Mouse (Mus musculus) cortical plate, adult 2 months (tissue): ENCODE measurements at regions not wholly inside any gene's neighbourhood (a gene's known extent, or its start where the extent isn't known, plus 50 kb on each side); places are given as distances from the start of the nearest gene placed in this dataset.

Experiments used
- H3K27ac ChIP-seq: fragments of 200-500 bp; 2 replicates; pipeline ENCODE4 v1.5.1; 2012; ENCODE audit warnings: low read length, control low read depth, inconsistent platforms; ENCODE audit not compliant: insufficient read depth
- H3K4me1 ChIP-seq: fragments of 200-500 bp; 2 replicates; pipeline ENCODE4 v1.6.1; 2011; ENCODE audit warnings: low read length; ENCODE audit not compliant: control insufficient read depth, insufficient read depth
- H3K4me3 ChIP-seq: fragments of 200-500 bp; 2 replicates; pipeline ENCODE4 v1.5.1; 2011; ENCODE audit warnings: mild to moderate bottlenecking, low read length, control low read depth; ENCODE audit not compliant: insufficient read depth
- CTCF ChIP-seq: fragments of 200-500 bp; IDR thresholded peaks from 2 replicates; pipeline ENCODE4 v1.5.1; 2011; ENCODE audit warnings: mild to moderate bottlenecking, control low read depth, low read length; ENCODE audit not compliant: insufficient read depth; ENCODE audit errors: extremely low read depth
- POLR2A ChIP-seq: fragments of 200-500 bp; IDR thresholded peaks from 2 replicates; pipeline ENCODE4 v1.6.1; 2011; ENCODE audit warnings: mild to moderate bottlenecking, low read length, control low read depth; ENCODE audit not compliant: insufficient read depth; ENCODE audit errors: extremely low read depth

DNA sequence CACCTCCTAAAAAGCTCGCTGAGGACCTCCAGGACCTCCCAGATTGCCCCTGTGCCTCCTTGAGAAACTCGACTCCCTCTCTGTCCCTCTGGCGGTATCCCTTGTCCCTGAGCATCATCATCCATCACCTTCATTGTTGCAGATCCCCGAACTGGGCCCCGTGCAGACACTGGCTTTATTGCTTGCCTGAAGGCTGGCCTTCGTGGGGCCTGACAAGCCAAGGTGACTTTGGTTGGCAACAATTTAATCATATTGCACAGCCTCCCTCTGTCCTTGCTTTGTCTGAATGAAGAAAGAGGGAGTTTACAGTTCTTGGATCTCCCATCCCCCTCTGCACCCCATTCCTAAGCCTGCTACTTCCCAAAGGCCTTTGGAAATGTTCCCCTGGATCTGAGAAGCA, 78.3 kb upstream of the Ajap1 start:
- Histone ChIP-seq H3K4me3 (no peak overlapping the region), H3K4me1 (peaks cover 2% of the 10 kb centered on the region; the same call in 1 of the 2 replicates), H3K27ac (no peak overlapping the region)
- no peak for TF ChIP-seq POLR2A
- TF ChIP-seq CTCF: no peak

DNA sequence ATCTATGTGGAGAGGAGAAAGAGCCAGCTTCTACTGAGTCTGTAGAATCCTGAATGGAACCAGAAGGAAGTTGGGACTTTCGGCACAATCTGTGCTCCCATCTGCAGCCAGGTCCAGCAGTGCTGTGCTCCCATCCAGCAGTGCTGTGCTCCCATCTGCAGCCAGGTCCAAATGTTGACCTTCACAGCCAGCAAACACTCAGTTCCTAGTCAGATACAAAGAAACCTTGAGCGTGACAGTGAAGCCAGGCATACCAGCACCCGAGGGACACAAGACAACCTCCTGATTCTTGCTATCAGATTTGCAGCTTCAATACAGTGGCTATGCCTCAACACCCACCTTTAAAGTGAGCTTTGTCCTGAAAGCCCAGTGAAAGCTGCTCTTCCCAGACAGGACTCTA, 79.4 kb upstream of the Ajap1 start:
- TF ChIP-seq CTCF (no peak), POLR2A (no peak)
- H3K27ac ChIP-seq: no peak overlapping the region
- no peak overlapping the region for H3K4me3 ChIP-seq
- H3K4me1 ChIP-seq: peaks cover 2% of the 10 kb centered on the region; the same call in 1 of the 2 replicates

DNA sequence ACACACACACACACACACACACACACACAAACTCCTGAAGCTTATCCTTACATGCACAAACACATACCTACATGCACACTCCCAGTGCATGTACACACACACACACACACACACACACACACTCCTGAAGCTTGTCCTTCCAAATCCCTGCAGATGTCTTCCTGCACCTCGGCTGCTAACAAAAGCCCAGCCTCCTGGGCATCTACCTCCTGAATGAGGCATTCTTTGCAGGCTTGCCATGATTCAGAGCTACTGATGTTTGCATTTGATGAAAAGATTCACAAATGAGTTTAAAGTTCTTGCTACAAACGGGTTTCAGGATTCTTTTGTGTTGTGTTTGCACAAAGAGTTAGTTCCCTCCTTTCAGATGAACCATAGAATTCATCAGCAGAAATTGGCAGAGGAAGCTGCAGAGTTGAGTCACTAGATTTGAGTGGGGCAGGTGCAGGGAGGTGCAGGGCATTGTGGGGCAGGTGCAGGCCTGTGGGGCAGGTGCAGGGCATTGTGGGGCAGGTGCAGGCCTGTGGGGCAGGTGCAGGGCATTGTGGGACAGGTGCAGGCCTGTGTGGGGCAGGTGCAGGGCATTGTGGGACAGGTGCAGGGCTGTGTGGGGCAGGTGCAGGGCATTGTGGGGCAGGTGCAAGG, 84.8 kb upstream of the Ajap1 start:
- no peak overlapping the region for H3K4me3 ChIP-seq
- H3K27ac ChIP-seq: no peak overlapping the region
- no peaks in the 10 kb centered on the region for H3K4me1 ChIP-seq
- no peak for TF ChIP-seq POLR2A
- no peak for TF ChIP-seq CTCF

DNA sequence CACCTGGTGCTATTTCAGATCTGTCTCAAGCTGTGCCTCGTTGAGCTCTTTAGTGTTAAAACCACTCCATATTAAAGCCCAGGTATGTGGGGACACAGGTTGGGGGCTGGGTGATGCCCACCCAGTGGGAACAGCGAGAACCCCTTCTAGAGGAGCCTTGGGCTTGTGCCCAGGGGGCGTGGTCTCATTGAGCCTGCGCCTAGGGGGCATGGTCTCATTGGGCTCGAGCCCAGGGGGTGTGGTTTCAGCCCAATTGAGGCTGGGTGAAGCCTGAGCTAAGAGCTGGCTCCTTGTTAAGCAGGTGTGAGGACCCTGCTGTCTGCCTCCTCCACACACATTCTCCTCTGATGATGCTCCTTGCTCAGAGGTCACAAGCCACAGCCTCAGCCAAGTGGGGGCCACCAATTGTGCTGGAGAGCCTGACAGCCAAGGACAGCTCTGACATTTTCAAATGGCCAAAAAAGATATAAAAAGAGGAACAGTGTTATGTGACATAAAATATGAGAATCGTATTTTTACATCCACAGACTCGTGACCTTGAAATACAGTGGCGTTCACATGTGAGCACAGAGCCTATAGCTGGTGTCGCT, 90.7 kb upstream of the Ajap1 start:
- no peak overlapping the region for H3K27ac ChIP-seq
- no peak overlapping the region for H3K4me3 ChIP-seq
- no peaks in the 10 kb centered on the region for H3K4me1 ChIP-seq
- no peak for TF ChIP-seq POLR2A
- no peak for TF ChIP-seq CTCF

DNA sequence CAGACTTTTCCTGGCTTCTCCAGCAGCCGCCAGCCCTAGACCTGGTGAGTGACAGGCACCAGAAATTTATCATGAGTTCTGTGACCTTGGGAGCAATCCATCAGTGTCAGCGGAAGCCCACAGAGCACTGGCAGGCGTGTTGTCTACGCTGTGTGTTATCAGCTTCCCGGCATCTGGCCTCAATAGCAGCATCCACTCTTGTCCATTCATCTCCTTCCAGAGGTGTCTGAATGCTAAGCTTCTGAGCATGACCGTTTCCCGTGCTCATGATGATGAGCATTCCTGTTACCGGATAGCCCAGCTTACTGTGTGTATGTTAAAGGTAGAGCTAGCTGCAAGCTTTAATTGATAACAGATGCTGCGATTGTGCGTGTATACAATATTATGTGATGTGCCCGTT, 110.7 kb upstream of the Ajap1 start:
- no peak for TF ChIP-seq CTCF
- Histone ChIP-seq H3K4me3 (no peak overlapping the region), H3K4me1 (no peaks in the 10 kb centered on the region), H3K27ac (no peak overlapping the region)

DNA sequence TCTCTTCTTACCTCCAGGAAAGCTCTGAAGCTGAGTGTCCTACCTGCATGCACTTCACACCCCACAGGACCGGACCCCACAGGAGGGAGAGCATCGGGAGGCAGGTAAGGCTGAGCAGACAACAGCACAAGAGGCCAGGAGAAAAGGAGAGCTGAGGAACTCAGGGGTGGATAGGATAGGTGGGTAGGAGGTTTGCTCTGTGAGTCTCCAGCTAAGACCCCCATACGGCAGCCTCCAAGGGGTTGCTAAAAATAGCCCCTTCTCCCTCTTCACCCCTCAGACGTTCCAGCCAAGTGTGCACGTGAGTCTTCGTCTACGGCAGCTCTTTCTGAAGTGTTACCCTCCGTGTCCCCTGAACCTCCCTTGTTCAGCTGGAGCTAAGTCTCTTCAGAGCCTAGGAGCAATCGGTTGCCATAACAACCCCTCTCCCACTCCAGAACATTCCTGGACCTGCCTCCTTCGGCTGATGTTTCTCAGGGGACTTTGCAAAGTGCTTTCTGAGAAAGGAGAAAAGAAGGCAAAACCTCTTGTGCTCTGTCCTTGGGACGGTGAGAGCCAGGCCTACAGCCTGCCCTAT, 117.3 kb upstream of the Ajap1 start:
- no peak for TF ChIP-seq CTCF
- TF ChIP-seq POLR2A: no peak
- Histone ChIP-seq H3K27ac (no peak overlapping the region), H3K4me1 (peaks cover 1% of the 10 kb centered on the region; the same call in 1 of the 2 replicates), H3K4me3 (no peak overlapping the region)

DNA sequence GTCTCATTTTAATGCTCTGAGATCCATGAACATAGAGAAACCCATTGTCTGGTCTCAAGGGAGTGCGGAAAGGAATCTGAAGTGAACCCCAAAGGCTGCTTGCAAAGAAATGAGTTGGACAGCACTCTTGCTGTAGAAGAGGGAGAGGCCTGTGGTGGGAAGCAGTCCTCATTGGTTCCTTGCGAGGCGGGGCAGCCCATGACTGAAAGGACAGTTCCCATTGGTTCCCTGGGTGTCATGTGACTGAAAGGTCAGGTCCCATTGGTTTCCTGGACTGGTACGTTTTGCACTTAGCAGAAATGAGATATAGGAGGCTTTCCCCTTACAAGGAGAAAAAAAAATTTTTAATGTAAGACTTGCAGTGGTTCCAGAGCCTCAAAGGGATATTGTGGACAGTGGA, 119.9 kb upstream of the Ajap1 start:
- no peak overlapping the region for H3K27ac ChIP-seq
- TF ChIP-seq POLR2A (no peak), CTCF (no peak)
- no peak overlapping the region for H3K4me3 ChIP-seq
- H3K4me1 ChIP-seq: peaks cover 1% of the 10 kb centered on the region; the same call in 1 of the 2 replicates

DNA sequence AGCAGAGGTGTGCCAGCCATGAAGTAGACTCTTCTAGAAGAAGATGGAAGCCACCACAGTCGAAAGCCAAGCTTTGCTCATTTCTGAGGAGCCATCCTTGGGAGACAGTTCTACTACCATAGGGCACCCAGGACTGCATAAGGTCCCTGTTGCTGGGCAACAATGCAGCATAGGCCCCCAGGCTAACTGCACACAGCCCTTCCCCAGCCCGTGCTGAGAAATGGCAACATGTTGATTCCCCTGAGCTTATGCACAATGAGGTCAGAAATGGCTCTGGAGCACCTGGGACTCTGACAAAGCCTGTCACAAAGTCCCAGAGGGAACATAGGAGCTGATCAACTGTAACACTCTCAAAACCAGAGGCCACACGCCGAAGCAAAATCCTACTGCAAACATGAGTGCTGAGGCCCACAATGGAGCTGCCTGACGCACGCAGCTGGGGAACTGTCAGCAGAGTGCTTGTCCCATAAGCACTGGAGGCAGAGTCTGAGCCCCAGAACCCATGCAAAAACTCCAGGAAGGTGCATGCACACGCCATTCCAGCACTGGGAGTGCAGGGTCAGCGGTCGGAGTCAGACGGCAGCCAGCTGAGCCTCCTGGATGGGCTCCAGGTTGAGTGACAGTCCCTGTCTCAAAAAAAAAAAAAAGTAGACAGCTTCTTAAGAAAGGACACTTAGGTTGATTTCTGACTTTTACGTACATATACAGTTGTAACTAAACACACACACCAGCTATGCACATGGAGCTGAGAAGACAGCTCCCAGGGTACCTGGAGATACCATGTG, 120.6 kb upstream of the Ajap1 start:
- no peak overlapping the region for H3K4me3 ChIP-seq
- no peak overlapping the region for H3K27ac ChIP-seq
- H3K4me1 ChIP-seq: peaks cover 1% of the 10 kb centered on the region; the same call in 1 of the 2 replicates
- TF ChIP-seq POLR2A (no peak), CTCF (no peak)

DNA sequence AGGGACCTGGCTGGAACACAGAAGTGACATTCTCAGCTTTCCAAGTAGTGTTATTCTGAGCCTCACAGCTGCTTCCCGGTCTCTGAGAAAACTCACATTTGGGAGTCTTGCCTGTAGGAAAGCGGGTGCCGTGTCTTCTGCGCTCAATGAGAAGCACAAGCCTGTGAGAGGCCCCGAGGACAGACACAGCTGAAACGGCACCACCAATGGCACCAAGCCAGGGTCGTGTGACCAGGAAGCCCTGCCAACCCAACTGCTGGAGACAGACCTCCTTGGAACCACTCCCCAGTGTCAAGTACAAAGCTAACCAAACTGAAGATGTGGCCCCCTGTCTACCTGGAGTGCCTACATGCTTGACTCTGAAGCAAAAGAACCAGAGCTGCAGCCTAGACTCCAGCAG, 121.3 kb upstream of the Ajap1 start:
- Histone ChIP-seq H3K27ac (0 out of 2 replicates have a peak overlapping the region, but pooled peaks have one; percentile 7), H3K4me1 (peaks cover 1% of the 10 kb centered on the region; the same call in 1 of the 2 replicates), H3K4me3 (no peak overlapping the region)
- TF ChIP-seq POLR2A (no peak), CTCF (no peak)

DNA sequence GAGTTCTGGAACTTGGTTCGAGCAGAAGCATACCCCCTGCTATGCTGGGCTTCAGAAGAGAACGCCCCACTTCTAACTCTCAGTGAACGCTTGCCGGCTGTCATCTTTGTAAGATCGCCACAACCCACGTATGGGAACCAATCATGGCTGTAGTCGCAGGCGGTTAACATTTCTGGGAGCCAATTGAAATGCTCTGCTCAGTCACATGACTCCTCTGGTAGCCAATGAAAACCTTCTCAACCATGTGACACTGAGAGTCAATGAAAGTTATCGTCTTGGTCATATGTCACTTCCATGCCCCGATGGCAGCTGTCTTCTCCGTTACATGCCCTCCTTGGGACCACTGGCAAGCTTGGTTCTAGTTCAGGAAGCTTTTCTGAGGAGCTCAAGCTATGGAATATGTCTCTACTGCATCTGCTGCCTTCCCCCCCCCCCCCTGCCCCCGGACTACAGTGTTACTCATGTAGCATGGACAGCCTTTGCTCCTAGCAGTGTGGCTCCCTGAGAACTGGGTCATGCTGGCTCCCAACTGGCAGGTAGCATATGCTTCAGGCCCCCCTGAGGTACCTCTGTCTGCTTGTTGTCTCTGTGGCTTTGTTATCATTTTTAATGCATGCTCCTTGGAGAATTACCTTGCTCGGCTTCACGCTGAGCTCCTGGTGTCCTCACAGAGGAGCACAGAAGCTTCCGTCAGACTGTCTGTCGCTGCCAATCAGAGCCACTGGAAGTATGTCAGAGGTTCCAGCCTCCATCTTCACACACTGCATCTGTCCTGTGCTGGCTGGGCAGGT, 122.3 kb upstream of the Ajap1 start:
- TF ChIP-seq CTCF (no peak), POLR2A (no peak)
- Histone ChIP-seq H3K27ac (no peak overlapping the region), H3K4me1 (peaks cover 1% of the 10 kb centered on the region; the same call in 1 of the 2 replicates), H3K4me3 (no peak overlapping the region)
